Mouse (Mus musculus) cerebellum, adult 9-11 months (tissue): ENCODE results near the gene Fry.
A peak's percentile ranks its signal among the peaks of the same experiment; 100 is the strongest.

ENCODE experiments used
- DNase-seq: peaks from one replicate; pipeline ENCODE4 v3.0.0; 2022

The Fry gene

DNA sequence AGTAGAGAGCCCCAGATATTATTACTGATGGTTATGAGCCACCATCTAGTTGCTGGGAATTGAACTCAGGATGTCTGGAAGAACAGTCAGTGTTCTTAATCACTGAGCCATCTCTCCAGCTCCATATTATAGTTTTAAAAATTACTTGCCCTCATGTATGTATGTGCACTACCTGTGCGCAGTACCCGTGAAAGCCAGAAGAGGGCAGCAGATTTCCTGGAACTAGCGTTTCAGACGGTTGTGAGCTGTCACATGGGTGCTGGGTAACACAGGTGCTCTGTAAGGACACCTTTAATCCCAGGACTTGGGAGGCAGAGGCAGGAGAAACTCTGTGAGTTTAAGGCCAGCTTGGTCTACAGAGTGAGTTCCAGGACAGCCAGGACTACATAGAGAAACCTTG is 111.3 kb downstream of the Fry start:
- DNase-seq = no peak

GRCm38 (mm10) chr5:150232159-150233150 is 114.0 kb downstream of the Fry start:
- no peak for DNase-seq

- DNase-seq = peak; percentile 84
These were observed 114.9 kb downstream of the Fry start for GRCm38 (mm10) chr5:150233154-150233886.

DNA sequence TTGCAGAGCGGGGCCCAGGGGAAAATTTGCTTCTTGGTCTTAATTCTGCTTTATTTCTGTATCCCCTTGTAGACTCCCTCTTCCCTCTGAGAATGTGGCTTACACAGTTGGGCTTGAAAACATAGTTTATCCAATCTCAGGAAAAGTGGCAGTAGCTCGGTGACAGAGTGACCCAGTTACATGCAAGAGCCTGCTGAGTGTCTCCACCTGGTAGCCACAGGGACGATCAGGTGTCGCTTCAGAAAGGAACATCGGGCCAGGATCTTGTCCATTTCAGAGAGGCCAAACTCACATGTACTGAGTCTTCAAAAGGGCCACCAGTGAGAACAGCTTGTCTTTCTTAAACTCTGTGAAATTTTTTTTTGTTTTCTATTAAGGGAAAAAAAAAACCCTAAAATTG is 117.5 kb downstream of the Fry start:
- DNase-seq = peak; percentile 85

DNA sequence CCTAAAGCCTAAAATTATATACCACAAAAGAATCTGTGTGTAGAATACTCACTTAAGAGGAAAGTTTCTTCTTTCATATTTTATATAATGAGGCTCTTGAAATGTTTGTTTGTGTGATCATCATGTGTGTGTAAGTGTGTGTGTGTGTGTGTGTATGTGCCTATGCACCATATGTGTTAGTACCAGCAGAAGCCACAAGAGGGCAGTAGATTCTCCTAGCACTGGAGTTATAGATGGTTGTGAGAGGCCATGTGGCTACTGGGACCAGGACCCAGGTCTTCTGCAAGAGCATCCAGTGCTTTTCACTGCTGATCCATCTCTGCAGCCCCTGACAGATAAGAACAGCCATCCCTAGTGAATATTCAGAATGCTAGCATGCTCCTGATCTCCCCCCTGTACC is 118.2 kb downstream of the Fry start:
- no peak for DNase-seq

DNA sequence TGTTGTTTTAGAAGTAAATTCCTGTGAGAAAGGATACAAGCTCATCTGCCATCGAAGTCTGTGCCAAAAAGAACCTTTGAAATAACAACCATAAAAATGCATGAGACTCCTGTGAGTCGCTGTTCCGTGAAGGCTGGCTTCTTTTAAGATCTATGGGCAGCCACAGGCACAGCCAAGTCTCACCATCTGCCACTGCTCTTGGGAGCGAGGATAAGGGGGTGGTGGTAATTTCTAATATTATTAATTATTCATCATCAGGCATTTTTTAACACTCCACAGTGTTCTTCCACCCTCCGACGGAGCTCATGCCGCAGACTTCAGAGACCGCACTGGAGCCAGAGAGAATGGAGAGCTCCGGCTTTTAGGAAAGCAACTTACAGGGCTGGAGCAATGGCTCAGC is 123.2 kb downstream of the Fry start:
- no peak for DNase-seq

DNA sequence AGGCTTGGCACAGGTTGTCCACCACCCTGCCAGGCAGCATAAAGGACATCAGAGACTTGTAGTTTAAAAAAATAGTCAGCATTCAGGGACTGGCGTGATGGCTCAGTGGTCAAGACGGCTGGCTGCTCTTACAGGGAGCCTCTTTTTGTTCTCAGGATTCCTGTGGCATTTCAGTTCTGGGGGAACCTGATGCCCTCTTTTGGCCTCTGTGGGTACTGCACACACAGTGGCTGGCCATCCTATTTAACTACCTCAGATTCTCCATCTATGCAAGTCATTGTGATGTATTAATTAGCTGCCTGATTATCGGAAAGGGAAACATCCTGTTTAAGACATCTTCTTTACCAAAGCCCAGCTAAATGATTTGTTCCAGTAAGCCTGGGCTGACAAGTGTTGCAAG is 128.3 kb downstream of the Fry start:
- DNase-seq = no peak

GRCm38 (mm10) chr5:150257764-150258163 is 139.3 kb downstream of the Fry start:
- no peak for DNase-seq

DNA sequence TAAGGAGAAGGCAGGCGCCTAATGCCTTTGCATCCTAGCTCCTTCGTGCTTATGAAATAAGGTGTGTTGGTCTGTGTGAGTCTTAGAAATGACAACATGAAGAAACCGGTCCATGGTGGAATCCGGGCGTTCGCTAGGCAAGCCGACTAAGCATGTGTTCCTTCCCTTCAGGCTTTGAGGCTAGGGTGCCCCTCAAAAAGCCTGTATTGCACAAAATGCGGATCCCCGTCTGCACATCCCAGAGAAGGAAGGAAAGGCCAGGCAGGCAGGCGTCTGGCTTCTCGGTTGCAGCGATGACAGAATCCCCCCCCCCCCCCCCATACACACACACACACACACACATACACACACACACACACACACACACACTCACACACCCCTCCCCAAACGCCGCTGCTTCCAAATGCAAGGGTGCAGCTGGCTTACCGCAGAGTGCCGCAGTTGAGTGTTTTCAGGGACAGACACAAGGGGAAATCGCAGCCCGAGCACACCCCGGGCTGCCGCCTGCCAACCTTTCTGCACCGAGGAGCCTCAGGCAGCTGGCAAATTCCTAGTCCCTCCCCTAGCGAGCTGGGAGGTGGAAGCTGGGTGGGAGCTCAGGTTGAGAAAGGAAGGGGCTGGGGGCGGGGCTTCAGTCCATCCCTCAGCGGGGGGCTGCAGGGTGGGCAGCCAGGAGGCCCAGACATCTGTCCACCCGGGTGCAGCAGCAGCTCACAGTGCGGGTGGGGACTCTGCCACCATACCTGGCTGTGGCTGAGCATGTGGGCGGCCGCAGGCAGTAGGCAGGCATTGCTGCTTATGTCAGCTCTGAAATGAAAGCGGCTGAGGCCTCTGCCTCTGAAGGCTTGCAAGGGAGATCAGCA is 141.0 kb downstream of the Fry start:
- peak; percentile 91 for DNase-seq

GRCm38 (mm10) chr5:150260054-150260386 is 141.6 kb downstream of the Fry start:
- DNase-seq = no peak

- no peak for DNase-seq
These were observed 142.9 kb downstream of the Fry start for GRCm38 (mm10) chr5:150261361-150261760.

DNA sequence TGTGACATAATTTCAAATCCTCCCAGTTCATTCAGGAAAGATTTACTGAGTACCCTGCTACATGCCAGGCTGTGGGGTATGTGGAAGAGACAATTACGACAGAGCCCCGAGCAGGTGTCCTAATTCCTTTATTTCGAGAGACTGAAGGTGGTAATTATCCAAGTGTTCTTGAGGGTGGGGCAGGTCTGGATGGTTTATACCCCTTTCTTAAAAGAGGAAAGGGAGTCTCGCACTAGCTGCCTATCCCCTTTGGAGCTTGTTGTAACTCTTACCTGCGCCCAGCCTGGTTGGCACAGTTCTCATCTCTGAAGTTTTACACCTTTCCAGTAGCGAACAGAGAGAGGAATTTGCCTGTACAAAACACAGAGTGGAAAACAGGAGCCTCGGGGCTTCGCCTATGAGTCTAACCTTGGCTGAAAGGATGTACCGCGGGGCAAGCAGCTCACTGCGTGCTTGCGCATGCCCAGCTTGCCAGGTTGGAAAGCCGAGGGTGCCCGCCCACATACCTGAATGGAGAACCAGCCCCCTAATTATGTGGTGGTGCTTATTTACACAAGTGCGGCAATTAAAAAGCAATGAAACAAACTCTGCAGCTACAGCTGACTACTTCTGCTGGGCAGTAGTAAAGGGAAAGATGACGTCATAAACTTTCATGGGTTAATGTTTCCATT is 143.7 kb downstream of the Fry start:
- DNase-seq = peak; percentile 76

- no peak for DNase-seq
These were observed 144.3 kb downstream of the Fry start for GRCm38 (mm10) chr5:150262717-150263103.

DNA sequence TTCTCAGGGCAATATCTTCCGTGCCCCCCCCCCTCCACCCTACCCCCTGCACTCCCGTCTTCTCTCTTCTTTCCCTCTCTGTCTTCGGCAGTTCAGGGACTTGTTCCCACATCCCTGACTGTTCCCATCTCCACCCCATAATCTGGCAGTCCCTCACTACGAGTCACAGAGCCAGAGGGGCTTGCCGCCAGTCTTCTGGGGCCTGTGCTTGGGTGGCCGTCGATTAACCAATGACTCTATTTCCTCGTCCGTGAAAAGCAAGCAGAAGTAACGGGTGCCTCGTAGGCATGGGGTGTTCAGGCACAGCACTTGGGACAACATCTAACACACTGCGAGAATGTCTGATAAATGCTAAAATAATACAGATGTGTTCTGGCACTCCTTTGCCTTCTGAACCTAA is 144.7 kb downstream of the Fry start:
- DNase-seq = no peak

DNA sequence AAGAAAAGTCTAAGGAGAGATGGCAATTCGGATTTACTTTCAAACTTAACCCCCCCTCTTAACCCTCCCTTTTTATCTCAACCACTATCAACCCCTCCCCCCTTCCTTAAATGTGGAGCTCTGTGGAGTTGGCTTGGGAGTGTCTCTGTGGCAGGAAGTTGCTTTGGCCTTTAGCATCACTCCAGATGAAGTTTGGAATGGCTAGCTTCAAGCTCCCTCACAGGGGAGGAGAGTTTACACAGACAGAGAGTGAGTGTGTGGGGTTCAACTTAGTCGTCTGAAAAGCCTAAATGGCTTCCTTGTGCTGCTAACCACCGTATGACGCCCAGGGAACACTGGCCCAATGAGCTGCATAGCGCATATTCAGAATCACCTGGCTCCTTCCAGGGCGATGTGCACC is 145.2 kb downstream of the Fry start:
- DNase-seq = no peak

DNA sequence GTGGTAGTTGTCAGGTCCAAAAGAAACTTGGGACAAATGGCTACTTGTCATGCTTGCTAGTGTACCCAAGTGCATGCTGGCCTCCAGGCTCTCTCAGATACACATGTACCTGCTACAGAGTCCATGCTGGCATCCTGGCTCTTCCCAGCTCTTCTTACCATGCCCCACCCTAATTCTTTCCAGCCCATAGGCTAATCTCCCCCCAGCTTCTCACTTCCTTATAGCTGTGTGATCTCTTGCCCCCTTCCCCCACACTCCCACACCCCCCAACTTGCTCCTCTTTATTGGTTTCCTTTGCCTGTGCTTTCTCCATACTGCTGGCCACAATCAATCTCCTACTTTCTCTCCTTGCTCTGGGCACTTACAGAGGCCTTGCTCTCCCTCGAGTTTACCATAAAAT is 146.6 kb downstream of the Fry start:
- DNase-seq = no peak

GRCm38 (mm10) chr5:150265953-150266352 is 147.5 kb downstream of the Fry start:
- no peak for DNase-seq

- DNase-seq = no peak
These were observed 149.8 kb downstream of the Fry start for GRCm38 (mm10) chr5:150268261-150268660.

- no peak for DNase-seq
These were observed 152.0 kb downstream of the Fry start for GRCm38 (mm10) chr5:150270468-150270867.

- no peak for DNase-seq
These were observed 153.7 kb downstream of the Fry start for GRCm38 (mm10) chr5:150272173-150272572.

DNA sequence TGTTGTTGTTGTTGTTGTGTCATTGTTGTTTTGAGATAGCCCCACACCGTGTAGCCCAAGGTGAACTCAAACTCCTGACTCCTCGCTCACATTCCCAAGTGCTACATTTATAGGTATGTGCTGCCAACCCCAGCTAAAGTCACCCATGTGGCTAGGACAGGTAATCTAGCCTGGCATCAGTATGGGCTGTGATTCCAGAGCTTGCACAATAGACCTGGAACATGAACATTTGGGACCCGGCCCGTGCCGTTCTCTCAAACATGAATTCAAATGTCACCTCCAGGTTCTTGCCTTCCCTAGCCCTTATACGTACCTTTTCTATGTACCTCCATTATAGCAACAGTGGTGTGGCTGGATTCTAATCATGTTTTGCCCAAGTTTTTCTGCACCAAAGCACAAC is 156.9 kb downstream of the Fry start:
- DNase-seq = no peak

DNA sequence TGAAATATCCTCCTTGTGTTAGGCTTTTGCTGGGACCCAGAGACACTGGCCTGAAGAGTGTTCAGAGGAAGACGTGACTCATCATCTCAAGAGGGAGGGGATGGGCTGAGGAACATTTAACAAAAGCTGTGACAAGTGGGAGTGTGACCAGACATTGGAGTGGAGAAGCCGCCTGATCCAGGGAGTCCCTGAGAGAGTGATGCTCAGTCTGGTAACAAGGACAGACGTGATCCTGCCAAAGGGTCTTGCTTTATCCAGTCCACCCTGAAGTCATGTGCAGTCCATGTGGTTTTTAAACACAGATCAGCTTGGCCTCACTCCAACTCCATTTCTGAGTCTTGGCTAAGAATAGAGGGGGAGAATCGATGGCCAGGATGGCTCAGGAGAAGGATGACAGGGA is 158.2 kb downstream of the Fry start:
- DNase-seq = no peak

GRCm38 (mm10) chr5:150279387-150279786 is 160.9 kb downstream of the Fry start:
- no peak for DNase-seq
